Mouse (Mus musculus) gastrocnemius, postnatal 25 days (tissue): ENCODE measurements at regions not wholly inside any gene's neighbourhood (a gene's known extent, or its start where the extent isn't known, plus 50 kb on each side); places are given as distances from the start of the nearest gene placed in this dataset.
"Not testable (repeated sequence)": the region's sequence is repeated elsewhere in the genome, so short reads cannot be mapped to it uniquely, and the experiment has no call there.

Experiments
- DNase-seq: peaks from one replicate; pipeline ENCODE4 v3.0.0; 2022

DNA sequence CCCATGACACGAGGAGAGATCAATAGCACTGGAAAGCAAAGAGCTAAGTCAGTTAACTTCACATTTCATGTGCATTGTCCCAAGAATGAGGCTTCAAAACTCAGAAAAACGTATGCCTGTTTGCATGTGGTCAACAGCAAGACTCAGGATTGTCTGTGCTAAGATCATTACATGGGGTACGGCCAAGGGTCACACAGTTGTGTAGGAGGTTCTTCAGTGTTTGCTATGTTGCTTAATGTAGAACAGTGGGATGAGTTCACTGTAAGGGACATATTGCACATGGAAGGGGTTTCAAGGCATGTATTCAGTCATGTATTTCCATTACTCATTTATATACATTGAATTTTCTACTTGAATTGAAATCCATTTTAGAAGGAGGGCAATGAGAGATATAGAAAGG lies 248.6 kb upstream of the Pbx1 start:
- no peak for DNase-seq

DNA sequence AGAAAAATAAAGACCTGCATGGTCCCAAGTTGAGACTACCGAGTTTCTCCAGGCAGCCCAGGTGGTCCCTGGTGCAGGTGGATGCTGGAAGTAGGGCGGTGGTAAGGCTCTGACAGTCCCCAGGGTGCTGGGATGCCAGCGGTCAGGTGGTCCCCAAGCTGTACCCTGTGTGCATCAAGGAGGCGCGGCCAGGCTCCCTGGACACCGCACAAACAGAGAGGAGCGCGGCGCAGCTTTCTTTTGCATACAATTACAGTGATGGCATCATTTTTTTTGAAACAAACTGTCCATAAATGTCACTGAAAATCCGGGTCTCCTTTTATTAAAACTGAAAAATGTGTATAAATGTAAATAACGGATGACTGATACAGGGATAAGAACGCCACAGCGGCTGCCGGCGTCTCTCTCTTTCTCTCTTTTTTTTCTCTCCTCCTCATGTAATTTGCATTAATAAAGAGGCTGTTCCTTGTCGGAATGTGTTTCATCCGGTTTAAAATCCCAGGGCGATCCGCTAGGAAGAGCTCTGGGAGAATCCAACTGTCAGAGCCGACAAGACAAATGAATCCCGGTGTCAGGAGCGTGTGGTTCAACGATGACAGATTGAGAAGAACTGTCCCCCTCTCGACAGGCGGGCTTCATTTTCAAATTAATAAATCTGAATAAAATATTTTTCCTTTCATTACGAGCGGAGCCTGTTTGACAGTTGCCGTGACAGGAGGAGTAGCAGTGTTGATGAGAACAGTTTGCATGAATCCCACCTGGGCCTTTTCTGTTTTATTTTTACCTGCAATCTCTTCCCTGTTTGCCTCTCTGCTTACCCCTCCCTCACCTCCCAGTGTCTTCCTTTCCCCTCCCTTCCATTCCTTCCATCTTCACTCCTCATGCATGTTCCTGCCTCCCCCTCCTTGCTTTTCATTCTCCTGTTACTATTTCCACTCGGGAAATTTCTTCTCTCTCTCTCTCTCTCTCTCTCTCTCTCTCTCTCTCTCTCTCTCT lies 244.6 kb upstream of the Pbx1 start:
- no peak for DNase-seq

DNA sequence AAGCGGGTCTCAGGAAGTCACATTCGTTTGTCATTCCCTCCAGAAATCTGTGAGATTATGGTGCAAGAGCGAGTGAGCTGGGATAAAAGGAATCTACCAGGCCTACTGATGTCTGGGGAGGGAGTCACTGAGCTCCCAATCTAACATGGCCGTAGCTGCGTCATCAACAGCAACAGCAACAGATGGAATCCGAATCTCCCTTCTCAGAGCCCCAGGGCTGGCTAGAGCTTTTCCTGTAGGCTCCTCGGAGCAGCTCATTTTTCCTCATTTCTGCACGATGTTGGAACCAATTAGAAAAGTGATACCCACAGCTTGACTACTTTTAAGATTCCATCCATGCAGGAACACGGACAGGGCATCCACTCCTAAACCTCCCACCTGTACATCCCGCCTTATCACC lies 243.7 kb upstream of the Pbx1 start:
- DNase-seq = no peak

DNA sequence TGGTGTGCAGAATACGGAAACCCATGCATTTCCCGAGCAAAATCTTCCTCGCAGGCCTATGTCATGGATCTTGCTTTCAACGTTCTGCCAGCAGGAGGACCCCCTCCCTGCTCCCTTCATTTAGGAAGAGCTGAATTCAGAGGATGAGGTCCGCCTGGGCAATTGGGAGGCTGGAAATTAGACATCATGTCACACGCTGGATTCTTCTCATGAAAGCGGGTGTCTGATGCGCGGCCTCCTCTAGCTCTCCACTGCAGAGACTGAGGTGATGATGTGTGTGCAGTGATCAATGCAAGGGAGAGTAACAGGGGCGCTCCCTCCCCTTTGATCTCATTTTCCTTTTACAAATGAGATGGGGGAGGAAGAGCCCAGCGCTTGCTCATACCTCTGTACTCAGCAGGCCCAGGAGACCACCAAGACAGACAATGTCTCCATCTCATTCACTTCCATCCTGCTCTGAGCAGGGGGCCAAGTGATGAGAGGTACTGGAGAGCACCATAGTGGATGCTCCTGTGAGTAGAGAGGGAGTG lies 230.8 kb upstream of the Pbx1 start:
- DNase-seq = no peak

DNA sequence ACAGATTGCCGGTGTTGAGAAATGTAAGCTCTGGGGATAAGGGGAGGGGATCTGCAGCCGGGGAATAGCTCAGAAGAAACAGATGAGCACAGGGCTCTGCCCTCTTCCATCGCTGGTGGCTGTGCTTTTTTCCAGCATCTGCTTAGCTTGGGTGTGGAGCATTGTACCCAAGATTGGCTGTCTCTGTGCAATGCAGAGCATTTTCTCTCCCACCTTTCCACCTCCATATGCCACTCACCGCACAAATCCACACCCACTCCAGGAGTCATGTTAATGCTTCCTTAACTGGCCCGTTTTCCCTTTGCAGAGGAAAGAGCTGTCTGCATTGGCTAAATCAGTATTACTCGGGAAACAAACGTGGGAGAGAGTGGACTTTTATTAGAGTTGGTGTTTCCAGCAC lies 228.9 kb upstream of the Pbx1 start:
- no peak for DNase-seq

DNA sequence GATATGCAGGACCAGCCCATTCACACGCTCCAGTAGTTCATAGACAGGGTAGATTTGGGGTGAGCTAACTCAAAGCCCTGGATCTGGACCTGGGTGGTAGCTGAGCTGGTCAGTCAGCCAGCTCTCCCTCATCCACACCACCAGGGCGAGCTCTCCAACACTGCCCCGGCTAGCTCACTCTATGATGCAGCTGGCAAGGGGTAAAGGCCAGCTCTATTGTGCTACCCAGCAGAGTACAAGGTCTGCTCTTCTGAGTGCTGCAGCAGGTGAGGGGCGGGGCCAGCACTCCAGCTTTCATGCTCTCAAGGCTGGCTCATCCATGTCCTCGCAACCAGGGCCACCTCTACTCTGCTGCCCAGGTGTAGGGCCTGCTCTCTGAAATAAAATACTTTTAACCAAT lies 227.5 kb upstream of the Pbx1 start:
- DNase-seq = no peak

DNA sequence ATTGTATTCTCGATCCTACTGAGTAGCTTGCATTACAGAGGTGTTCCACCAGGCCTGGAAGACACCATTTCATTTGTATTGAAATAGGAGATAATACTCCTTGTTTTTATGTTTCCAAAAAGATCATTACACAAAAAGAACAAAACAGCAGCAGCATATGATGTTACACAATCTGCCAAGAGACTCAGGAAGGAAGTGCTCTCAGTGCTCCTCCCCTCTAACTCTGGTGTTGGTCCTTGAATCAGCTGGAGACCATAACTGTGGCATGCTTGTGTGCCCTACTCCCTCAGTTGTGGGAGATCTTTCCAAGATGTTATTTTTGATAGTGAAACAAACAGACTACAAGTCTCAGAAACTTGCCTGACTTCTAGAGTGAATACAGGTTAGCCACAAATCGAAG lies 200.8 kb upstream of the Pbx1 start:
- no peak for DNase-seq

DNA sequence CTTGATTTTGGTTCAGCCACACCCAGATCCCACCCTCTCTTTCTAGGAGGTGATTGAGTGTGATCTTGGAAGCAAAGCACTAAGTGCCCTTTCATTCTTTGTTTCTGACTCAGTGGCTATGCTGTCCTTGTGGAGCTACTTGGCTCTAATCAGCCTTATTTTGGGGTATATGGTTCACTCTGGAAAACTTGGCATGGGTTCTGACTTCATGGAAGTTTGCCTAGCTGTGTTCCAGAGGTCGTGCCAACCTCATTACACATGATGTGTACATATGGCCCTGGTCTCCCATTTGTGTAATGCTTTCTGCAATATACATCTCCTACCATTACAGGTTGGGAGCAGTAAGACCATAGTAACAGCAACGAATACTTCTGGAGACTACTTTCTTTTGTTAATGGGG lies 199.9 kb upstream of the Pbx1 start:
- DNase-seq = no peak

DNA sequence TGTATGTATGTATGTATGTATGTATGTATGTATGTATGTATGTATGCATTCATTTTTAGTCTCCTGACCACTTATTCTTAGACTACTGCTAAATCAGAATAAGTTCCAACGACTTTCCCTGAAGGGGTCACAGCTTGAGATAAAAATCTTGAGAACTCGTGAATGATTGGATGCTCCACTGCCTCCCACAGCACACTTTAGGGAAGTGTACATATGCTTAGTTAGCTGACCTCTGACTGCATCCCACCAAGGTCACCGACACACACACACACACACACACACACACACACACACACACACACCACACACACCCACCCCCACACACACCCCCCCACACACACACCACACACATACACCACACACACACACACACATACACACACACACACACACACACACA lies 169.9 kb upstream of the Pbx1 start:
- not testable (repeated sequence) for DNase-seq

DNA sequence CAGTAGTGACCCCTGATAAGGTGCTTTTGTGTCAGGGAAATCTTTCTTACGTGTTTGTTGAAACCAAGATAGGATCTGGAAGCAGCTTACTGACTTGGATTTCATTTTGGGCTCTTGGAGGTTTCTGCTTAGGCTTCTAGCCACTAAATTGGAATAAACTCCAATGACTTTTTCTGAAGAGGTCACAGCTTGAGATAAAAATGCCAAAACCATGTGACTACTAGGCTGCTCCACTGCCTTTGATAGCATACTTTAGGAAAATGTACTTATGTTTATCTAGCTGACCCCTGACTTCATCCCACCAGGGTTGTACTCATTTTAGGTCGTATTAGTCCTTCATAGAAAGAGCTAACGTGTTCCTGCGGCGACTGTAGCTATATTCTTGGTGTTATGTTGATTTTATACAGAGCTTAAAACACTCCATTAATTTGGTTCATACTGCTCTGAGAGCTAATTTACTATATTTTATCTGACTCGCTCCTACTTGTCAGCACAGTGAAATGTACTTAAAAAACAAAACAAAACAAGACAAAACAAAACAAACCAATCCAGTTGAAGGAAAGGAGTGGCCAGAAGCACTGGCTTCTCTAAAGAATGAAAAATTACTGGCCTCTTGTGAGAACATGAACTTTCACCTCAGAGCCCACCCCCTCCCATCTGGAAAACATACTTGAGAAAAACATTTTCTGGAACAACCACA lies 168.5 kb upstream of the Pbx1 start:
- DNase-seq = no peak

DNA sequence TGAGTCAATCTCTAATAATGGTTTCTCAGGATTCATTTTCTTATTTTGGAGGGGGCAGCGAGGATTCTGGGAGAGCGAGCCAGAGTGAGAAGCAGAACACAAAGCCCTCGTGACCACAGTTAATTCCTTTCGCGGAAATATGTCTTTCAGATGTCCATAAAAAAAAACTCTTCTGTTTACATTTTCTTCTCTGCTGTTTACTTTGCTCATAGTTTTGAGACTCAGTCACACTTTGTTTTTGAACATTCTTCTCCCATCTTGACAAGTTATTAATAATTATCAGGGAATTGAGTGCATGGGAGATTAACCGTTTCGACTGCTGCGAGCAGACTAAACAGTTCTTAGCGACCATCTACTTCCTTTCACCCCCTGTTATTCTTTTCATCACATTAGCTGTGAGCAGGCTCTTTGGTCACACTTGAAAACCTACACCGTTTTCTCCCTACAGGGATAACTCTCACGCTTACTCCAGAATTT lies 166.2 kb upstream of the Pbx1 start:
- DNase-seq = no peak

DNA sequence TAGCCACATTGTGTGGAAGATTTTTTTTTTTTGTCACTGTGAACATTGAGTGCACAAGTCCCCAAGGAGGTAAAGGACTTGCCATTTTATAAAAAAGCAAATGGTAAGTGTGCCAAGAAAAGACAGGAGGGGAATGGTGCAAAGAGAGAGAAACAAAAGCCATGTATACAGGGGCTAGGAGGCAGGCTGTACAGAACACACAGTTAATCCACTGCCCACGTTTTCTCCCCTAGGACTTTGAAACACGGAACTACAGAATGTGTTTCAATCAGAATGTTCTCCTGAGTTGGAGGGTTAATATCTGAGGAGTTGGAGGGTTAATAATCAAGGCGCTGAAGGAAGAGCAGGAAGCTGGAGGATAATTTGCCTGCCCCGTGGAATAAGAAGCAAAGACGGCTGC lies 165.4 kb upstream of the Pbx1 start:
- no peak for DNase-seq

DNA sequence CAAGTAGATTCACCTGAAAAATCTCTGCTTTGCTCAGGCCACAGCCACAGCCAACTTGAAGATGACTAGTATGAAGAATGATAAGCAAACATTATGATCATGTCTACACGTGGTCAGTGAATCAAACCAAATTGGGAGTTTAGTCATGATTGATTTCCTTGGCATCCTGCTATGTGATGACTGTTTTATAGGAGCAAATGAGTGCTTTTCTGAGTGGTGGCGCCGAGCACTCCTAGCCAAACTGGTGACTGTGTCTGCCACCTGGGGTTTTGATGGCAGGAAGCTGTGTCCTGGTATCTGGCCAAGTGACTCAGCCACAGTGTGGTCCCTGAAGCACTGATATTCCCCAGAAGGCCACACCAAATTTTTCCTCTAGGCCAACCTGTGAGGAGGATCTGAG lies 152.1 kb upstream of the Pbx1 start:
- no peak for DNase-seq

DNA sequence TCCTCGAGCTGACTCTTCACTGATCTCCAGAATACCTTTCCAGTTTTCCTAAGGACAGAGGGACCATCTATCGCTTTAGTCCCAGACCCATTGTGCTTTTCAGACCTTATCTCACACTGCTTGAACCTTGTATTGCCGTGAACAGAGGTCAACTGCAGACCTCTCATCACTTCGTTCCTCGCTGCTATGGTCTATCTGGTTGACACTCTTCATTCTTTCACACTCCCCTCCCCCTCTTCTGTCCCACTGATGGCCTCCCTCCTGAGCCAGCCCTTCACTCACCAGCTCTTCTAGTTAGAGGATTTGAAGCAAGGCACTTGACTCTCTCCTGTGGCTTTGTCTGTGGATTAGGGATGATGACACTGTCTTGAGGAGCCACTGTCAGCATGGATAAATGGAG lies 150.4 kb upstream of the Pbx1 start:
- DNase-seq = no peak

DNA sequence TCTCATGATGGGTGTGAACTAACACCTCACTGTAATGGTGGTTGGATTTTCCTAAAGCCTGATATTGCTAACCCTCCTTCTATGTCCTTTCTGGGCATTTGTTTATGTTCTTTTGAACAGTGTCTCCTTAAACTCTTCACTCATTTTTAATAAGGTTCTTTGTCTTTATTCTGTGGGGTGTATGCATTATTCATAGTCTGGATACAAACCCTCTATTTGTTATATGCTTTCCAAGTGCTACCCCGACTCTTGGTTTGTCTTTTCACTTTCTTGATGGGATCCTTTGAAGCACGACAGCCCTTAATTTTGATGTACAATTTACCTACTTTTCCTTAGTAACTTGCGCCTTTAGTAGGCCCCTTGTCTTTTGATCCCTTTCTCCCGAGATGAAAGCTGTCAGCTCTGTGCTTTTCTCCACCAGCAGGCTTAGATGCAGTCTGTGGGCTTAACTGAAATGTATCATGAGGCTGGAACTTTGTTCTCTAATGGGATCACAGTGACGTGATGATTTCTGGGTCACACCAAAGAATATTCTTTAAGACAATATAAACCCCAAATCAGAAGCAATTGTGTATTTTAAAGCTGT lies 138.0 kb upstream of the Pbx1 start:
- no peak for DNase-seq

DNA sequence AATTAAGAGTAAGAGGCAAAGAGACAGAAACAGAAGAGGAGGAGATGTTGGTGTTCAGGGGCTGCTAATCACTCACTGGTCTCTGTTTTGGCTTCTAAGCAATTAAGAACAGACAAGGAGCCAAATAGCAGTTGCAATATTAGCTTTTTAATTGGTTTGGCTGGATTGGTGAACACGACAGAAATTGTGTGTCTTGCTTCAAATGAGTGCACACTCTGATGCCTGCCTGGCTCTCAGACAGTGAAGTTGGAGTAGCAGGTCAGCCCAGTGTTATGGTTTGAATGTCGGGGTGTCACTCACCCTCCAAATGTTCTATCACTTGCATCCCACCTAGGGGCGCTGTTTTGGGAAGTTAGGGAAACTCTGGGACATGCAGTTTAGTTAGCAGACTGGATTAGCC lies 120.3 kb upstream of the Pbx1 start:
- no peak for DNase-seq

DNA sequence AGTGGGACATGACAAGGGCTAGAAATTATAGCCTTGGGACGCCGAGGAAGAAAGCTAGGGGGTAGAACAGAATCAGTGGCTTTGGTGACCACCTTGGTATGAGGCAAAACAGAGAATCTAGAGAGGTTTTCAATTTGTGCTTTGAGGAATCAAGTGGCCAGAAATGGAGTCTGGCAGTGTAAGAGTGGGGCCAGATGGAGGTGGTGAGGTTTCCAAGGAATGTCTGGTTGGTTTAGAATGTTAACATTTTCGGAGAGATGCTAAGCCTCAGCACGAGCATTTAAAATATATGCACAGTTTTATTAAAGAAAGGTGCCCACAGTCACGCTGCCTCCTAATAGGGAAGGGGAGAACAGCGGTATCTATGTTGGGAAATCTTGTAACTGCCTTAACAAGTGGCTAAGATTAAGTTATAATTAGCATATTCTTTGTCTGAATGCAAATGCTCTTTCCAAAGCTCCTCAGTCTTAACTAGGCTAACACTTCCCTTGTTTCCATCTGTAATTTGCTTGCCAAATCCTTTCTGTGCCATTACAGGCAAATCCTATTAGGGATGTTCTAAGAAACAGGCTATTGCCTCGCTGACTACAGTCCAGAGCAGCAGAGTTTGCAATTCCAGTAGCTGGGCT lies 117.9 kb upstream of the Pbx1 start:
- no peak for DNase-seq

DNA sequence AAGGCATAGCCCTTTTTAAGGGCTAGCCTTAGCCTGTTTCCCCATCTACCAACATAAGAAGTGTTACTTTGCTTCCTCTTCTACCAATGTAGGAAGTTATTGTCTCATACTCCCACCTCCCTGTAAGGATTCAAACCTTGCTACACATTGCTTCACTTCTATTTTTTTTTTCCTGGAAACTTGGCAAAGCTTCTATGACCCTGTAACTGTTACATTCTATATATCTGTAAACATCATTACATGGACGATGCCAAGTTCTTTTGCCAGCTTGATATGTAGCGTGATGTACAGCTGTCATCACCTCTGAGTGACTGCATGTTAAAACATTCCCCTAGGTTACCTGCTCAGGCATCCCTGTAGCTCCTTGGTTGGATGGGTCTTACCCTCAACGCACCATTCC lies 114.1 kb upstream of the Pbx1 start:
- DNase-seq = no peak

DNA sequence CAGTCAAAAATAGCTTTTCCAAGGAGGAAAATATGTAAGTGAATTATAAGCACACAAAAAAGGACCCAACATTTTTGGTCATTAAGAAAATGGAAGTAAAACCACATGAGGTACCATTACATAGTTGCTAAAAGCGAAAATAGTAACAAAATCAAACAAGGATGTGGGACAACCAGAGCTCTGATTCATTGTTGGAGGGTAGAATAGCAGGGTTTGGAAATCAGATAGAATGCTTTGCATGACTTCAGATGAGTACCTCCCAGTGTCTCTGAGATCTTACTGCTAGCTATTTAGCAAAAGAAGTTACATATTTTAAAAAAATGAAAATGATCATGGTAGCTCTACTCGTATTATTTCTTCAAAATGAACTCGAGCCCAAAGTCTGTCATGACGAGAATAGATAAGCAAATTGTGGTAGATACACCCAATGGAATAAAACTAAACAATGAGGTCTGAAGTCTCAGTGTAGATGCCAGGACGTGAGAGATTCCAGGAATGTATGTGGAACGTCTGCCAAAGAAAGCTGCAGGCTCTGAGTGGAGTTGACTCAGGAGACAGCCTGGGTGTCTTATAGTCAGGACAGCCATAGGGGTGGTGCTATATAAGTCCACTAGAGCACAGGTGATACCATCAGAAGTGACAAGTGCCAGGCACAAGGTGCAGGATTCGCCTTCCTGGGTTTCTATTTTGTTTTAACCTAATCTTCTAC lies 113.2 kb upstream of the Pbx1 start:
- no peak for DNase-seq

DNA sequence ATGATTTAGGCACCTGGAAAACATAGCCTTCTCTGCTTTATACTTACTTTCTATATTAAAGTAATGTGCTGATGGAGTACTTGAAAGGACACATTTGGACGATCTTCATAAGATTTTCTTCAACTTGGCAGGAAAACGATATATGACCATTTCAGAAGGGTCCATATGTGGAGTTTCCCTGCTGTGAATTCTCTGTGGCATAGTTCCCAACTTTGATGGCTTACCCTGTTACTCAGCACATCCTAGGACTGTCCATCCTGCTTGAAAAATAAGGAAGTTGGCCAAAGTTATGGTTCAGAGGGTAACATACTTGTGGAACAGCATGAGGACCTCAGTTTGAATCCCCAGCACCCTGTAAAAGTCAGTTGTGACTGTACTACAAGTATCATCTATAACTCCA lies 109.2 kb upstream of the Pbx1 start:
- DNase-seq = no peak

DNA sequence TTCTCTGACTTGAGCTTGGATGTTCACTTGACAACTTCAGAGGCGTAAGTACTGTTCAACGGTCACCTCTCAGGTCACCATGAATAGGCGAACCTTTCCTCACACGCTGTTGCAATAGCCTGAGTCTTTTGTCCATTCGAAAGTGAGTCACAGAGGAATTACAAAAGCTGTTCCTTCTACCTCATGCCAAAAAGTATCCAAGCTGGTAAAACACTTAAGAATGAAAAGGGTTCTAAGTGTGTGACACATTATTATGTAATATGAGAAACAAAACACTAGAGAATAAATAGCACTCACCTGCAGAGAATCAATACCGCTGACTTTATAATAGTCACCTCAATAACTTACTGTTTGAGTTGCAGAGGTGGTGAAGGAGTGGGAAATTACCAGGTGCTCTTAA lies 86.0 kb upstream of the Pbx1 start:
- DNase-seq = no peak

DNA sequence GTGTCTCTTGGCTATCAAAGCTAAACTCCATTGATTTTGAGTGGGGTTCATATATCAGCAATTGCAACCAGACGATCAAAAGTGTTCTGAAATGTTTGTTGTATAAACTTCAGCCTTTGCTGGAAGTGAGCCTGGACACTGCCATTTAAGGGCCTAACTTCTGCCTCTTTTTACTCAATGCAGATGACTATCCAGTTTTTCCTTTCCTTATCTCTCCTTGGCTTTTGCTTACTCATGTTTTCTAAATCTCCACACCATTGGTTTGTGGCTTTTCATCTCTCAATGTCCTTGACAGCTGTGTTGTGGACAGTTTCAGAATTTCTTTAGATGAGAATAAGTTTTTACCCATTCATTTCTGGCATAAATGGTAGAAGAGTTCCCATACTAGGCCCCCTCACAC lies 74.3 kb upstream of the Pbx1 start:
- DNase-seq = no peak
